Mouse (Mus musculus) forebrain, embryonic 14.5 days (tissue): ENCODE data around the gene Cnr2. TPM values are rescaled to one million over a fixed set of nuclear protein-coding genes. Genes with fewer than 3 reads are reported as not detected.

Source experiments
- ATAC-seq: fragments of 200-750 bp; cut with Nextera tagmentation; 2 replicates; pipeline ENCODE4 v1.8.0; 2017; ENCODE audit warnings: mild to moderate bottlenecking, moderate library complexity
- DNase-seq: peaks from one replicate; pipeline ENCODE4 v3.0.0-alpha.2; 2015; ENCODE audit warnings: low spot score
- H3K27ac ChIP-seq: fragments of 300-500 bp; sonication (generic); 2 replicates; pipeline ENCODE4 v1.5.1; 2014; ENCODE audit warnings: low read depth, mild to moderate bottlenecking, control low read depth, low read length, moderate library complexity
- H3K27me3 ChIP-seq: fragments of 300-500 bp; sonication (generic); replicated peaks from 2 replicates; pipeline ENCODE4 v1.6.1; 2014; ENCODE audit warnings: low read length, control low read depth, mixed read lengths; ENCODE audit not compliant: control insufficient read depth, insufficient read depth
- H3K36me3 ChIP-seq: fragments of 300-500 bp; sonication (generic); 2 replicates; pipeline ENCODE4 v1.6.1; 2014; ENCODE audit warnings: low read length, control low read depth; ENCODE audit not compliant: control insufficient read depth, insufficient read depth
- H3K4me1 ChIP-seq: fragments of 300-500 bp; sonication (generic); 2 replicates; pipeline ENCODE4 v1.6.1; 2014; ENCODE audit warnings: antibody characterized with exemption, low read length, control low read depth; ENCODE audit not compliant: control insufficient read depth, insufficient read depth
- H3K4me2 ChIP-seq: fragments of 300-500 bp; sonication (generic); 2 replicates; pipeline ENCODE4 v1.6.1; 2014; ENCODE audit warnings: mild to moderate bottlenecking, control low read depth, low read length
- H3K4me3 ChIP-seq: fragments of 300-500 bp; sonication (generic); 2 replicates; pipeline ENCODE4 v1.5.1; 2014; ENCODE audit warnings: low read depth, low read length, control low read depth
- H3K9ac ChIP-seq: fragments of 300-500 bp; sonication (generic); 2 replicates; pipeline ENCODE4 v1.6.1; 2014; ENCODE audit warnings: mild to moderate bottlenecking, low read length, control low read depth, moderate library complexity
- H3K9me3 ChIP-seq: fragments of 300-500 bp; sonication (generic); replicated peaks from 2 replicates; pipeline ENCODE4 v1.6.1; 2016; ENCODE audit warnings: low read length, control low read depth, mixed read lengths; ENCODE audit not compliant: control insufficient read depth
- WGBS: fragments of 180-500 bp; shearing (Covaris S2); extraction: QIAGEN DNeasy Blood & Tissue Kit; methylation state at CpG from one replicate; pipeline ENCODE4 v1.1.7; 2014; 5-methylcytosine and 5-hydroxymethylcytosine counted together
- polyA plus RNA-seq: library from polyadenylated mRNA; unstranded; fragments of >200 nt; fragmentation: Nextera tagmentation; extraction: Ambion mirVana; gene quantifications from 2 replicates; pipeline ENCODE4 v1.2.1, GENCODE M21; 2014

The Cnr2 gene
- polyA plus RNA-seq, 1 experiment from 2014 or later = 0.10 TPM

DNA sequence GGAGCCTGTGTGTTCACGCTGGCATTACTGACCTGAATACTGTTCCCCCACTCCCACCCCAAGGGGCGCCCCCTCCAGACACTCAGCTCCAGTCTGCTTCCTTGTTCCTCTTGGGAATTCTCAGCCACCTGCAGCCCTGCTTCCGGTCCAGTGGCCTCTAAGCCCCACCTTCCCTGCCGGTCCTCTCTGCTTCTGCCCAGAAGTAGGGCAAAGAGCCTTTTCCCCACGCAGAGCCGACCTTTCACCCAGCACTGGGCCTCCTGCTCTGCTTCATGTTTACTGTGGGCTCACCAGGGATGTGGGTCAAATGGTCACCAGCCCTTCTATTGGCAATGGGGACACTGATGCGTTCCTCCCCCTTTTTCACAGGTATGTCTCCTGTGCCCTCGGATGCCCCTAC is 63.2 kb downstream of the Cnr2 start:
- Histone ChIP-seq H3K36me3 (peaks cover 40% of the 10 kb centered on the region), H3K4me1 (peaks cover 4% of the 10 kb centered on the region; the same call in 1 of the 2 replicates)
- WGBS = 64% methylated on average over 8 of the region's 8 CpGs

GRCm38 (mm10) chr4:135960717-135961116 is 65.5 kb downstream of the Cnr2 start:
- Histone ChIP-seq H3K4me2 (no peak overlapping the region), H3K9ac (no peak overlapping the region), H3K4me3 (no peak overlapping the region), H3K9me3 (no peaks in the 10 kb centered on the region), H3K27ac (no peak overlapping the region), H3K27me3 (no peaks in the 10 kb centered on the region), H3K4me1 (peaks cover 10% of the 10 kb centered on the region), H3K36me3 (peaks cover 38% of the 10 kb centered on the region)
- peak; percentile 84 for DNase-seq
- 27% methylated on average over 5 of the region's 5 CpGs for WGBS
- ATAC-seq = no peak

More for the DNA sequence above, 63.2 kb downstream of the Cnr2 start:
- no peak for ATAC-seq
- Histone ChIP-seq H3K4me3 (no peak overlapping the region), H3K4me2 (no peak overlapping the region), H3K9me3 (no peaks in the 10 kb centered on the region), H3K9ac (no peak overlapping the region), H3K27me3 (no peaks in the 10 kb centered on the region), H3K27ac (no peak overlapping the region)
- DNase-seq = no peak

GRCm38 (mm10) chr4:135961709-135962108 is 66.5 kb downstream of the Cnr2 start:
- no peak for DNase-seq
- H3K4me2 ChIP-seq = no peak overlapping the region
- 91% methylated on average over 5 of the region's 5 CpGs for WGBS
- no peak overlapping the region for H3K9ac ChIP-seq
- no peak overlapping the region for H3K27ac ChIP-seq
- H3K4me1 ChIP-seq = peaks cover 10% of the 10 kb centered on the region
- no peaks in the 10 kb centered on the region for H3K27me3 ChIP-seq
- no peak overlapping the region for H3K4me3 ChIP-seq
- ATAC-seq = no peak
- H3K9me3 ChIP-seq = no peaks in the 10 kb centered on the region
- H3K36me3 ChIP-seq = peaks cover 42% of the 10 kb centered on the region

- 87% methylated on average over 7 of the region's 7 CpGs for WGBS
- Histone ChIP-seq H3K4me1 (peaks cover 10% of the 10 kb centered on the region), H3K9ac (no peak overlapping the region), H3K27ac (no peak overlapping the region), H3K27me3 (no peaks in the 10 kb centered on the region), H3K36me3 (peaks cover 45% of the 10 kb centered on the region), H3K4me2 (no peak overlapping the region), H3K9me3 (no peaks in the 10 kb centered on the region), H3K4me3 (no peak overlapping the region)
- no peak for DNase-seq
- no peak for ATAC-seq
These were observed 67.0 kb downstream of the Cnr2 start for GRCm38 (mm10) chr4:135962198-135962597.

DNA sequence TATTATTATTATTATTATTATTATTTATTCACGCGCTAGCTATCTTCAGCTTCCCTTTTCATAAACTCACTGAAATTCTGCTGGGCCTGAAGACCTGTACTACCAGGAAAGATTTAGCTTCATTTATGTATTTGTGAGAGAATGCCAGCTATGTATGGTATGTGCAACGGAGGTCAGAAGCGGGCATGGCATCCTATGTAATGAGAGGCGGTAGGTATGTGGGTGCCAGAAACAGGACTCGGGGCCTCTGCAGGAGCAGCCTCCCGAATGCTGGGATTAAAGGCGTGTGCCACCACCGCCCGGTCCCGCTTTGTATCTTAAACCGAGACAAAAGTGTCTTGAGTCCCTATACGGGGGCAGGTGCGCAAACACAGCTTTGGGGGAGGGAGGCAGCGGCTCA is 67.8 kb downstream of the Cnr2 start:
- H3K4me3 ChIP-seq = peak overlapping the region; percentile 54
- H3K36me3 ChIP-seq = peaks cover 50% of the 10 kb centered on the region
- ATAC-seq = peak; percentile 8

DNA sequence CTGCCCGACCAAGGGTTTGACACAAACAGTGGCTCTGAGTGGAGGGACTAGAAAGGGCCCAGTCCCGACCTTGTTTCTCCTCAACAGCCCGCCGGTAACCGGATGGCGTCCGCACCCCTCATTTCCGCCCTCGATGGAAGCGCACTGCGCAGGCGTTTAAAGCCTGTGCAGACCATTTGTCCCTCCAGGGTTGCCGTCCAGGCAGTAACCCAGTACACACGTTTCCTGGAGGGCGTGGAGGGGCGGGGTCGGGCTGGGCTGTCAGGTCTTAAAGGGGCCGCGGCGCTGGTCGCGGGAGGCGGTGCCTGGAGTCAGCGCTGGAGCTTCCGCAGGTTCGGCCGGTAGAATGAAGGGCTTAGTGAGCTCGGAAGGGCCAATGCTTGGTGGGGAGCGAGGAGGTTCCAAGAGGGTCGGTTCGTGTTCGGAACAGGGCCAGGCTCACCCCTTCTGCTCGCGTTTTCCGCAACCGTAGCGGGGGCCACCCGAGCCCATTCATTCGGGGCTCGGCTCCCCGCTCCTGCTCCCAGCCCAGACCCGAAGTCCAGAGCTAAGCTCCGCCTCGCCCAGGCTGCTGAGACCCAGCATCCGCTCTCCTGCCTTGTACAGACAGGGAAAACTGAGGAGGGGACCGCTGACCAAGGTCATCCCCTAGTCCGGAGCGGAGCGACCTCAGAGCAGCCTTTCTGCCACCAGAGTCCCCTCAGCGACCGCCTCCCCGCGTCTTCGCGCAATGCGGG is 68.4 kb downstream of the Cnr2 start, which contains the start of gene Gale:
Gene Gale (plus strand): TSS at position 271 of the 737 bp plus-strand sequence.
- Histone ChIP-seq H3K9ac (peak within 1 kb of the TSS; percentile 84), H3K4me2 (peak within 1 kb of the TSS; percentile 96), H3K36me3 (peaks cover 51% of the 10 kb centered on the region), H3K9me3 (no peaks in the 10 kb centered on the region), H3K4me1 (peaks cover 10% of the 10 kb centered on the region), H3K27me3 (no peaks in the 10 kb centered on the region), H3K4me3 (peak within 1 kb of the TSS; percentile 54), H3K27ac (peak within 1 kb of the TSS; percentile 77)
- peak; percentile 99 for DNase-seq
- ATAC-seq = peak; percentile 93
- WGBS = under 1% methylated on average over 51 of the region's 56 CpGs

More for the DNA sequence above, 67.8 kb downstream of the Cnr2 start:
- 6% methylated on average over 15 of the region's 15 CpGs for WGBS
- peak overlapping the region; percentile 77 for H3K27ac ChIP-seq
- H3K4me1 ChIP-seq = peaks cover 10% of the 10 kb centered on the region
- H3K27me3 ChIP-seq = no peaks in the 10 kb centered on the region
- DNase-seq = no peak
- H3K9ac ChIP-seq = peak overlapping the region; percentile 84
- H3K4me2 ChIP-seq = peak overlapping the region; percentile 96
- no peaks in the 10 kb centered on the region for H3K9me3 ChIP-seq

DNA sequence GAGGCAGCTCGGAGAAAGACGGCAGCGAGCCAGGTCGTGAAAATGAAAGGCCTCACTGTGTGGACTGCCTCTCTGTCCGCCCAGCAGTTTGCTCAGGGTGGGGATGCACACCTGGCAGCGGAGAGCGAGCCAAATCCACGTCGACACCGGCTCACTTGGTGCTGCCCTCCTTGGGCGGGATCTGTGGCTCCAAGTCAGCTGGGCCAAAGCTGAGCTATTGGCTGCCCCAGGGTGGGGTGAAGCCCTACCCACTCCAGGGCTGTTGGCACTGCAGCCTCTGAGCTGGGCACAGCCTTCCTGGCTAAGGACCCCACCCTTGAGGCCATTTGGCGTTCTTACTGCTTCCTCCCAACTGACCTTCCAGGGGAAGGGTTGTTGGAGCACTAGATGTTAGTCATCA is 69.2 kb downstream of the Cnr2 start:
- no peak for DNase-seq

DNA sequence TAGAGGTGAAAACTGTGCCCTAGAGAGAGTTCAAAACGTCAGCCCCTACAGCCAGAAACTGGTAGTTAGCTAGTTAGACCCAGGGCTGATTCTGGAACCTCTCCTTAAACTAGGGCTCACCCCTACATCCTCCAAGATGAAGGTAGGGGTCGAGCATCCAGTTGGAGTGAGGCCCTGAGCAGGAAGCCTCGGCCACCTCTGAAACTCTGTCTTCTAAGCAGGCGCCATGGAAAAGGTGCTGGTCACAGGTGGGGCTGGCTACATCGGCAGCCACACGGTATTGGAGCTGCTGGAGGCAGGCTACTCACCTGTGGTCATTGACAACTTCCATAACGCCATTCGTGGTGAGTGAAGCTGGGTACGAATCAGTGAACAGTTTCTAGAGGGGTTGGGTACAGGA is 69.9 kb downstream of the Cnr2 start:
- Histone ChIP-seq H3K27me3 (no peaks in the 10 kb centered on the region), H3K4me3 (no peak overlapping the region), H3K9me3 (no peaks in the 10 kb centered on the region), H3K9ac (no peak overlapping the region), H3K4me2 (no peak overlapping the region), H3K4me1 (peaks cover 10% of the 10 kb centered on the region), H3K36me3 (peaks cover 52% of the 10 kb centered on the region), H3K27ac (no peak overlapping the region)
- WGBS = 86% methylated on average over 9 of the region's 9 CpGs
- ATAC-seq = no peak
- no peak for DNase-seq

More for the DNA sequence above, 69.2 kb downstream of the Cnr2 start:
- H3K27ac ChIP-seq = no peak overlapping the region
- peak overlapping the region; percentile 96 for H3K4me2 ChIP-seq
- H3K4me1 ChIP-seq = peaks cover 10% of the 10 kb centered on the region
- H3K36me3 ChIP-seq = peaks cover 52% of the 10 kb centered on the region
- no peak for ATAC-seq
- H3K4me3 ChIP-seq = peak overlapping the region; percentile 54
- peak overlapping the region; percentile 84 for H3K9ac ChIP-seq
- H3K9me3 ChIP-seq = no peaks in the 10 kb centered on the region
- WGBS = 4% methylated on average over 12 of the region's 12 CpGs
- no peaks in the 10 kb centered on the region for H3K27me3 ChIP-seq

GRCm38 (mm10) chr4:135966283-135966682 is 71.1 kb downstream of the Cnr2 start:
- no peak overlapping the region for H3K4me2 ChIP-seq
- WGBS = 93% methylated on average over 16 of the region's 16 CpGs
- H3K9ac ChIP-seq = no peak overlapping the region
- no peak overlapping the region for H3K4me3 ChIP-seq
- H3K4me1 ChIP-seq = peaks cover 10% of the 10 kb centered on the region
- H3K9me3 ChIP-seq = no peaks in the 10 kb centered on the region
- peaks cover 53% of the 10 kb centered on the region for H3K36me3 ChIP-seq
- H3K27me3 ChIP-seq = no peaks in the 10 kb centered on the region
- DNase-seq (no peak), ATAC-seq (no peak)
- H3K27ac ChIP-seq = no peak overlapping the region
